Mouse (Mus musculus): ENCODE data around the gene Ost4. TPM values are rescaled to one million over a fixed set of nuclear protein-coding genes. Genes with fewer than 3 reads are reported as not detected.

The Ost4 gene
- 100 to 1,000 TPM; 119 to 134 TPM for total RNA-seq (2021)
- long read RNA-seq, experiment 1, transcript Ost4-202 (3 exons, 1,144 nt) = major isoform, 42 of 59 reads
- long read RNA-seq, experiment 1, transcript Ost4-201 (2 exons, 576 nt) = minor isoform, 17 of 59 reads
- long read RNA-seq, experiment 1, partial matches to known transcripts = 0 of 59 reads
- long read RNA-seq, experiment 1, other reads (novel, unspliced or antisense) = 0 of 59 reads
- long read RNA-seq, experiment 2, transcript Ost4-202 (3 exons, 1,144 nt) = major isoform, 54 of 77 reads
- long read RNA-seq, experiment 2, transcript Ost4-201 (2 exons, 576 nt) = minor isoform, 20 of 77 reads
- long read RNA-seq, experiment 2, partial matches to known transcripts = 3 of 77 reads
- long read RNA-seq, experiment 2, other reads (novel, unspliced or antisense) = 0 of 77 reads

- intact Hi-C loops (cut with DNase I; ENCODE audit: low total_unique reads) = no loop called here
- DNase-seq = peak; percentile 97
These were observed at the start of gene Ost4 for GRCm38 (mm10) chr5:30907413-30908059. Gene Ost4, minus strand, starts transcription at chr5:30907788.

DNA sequence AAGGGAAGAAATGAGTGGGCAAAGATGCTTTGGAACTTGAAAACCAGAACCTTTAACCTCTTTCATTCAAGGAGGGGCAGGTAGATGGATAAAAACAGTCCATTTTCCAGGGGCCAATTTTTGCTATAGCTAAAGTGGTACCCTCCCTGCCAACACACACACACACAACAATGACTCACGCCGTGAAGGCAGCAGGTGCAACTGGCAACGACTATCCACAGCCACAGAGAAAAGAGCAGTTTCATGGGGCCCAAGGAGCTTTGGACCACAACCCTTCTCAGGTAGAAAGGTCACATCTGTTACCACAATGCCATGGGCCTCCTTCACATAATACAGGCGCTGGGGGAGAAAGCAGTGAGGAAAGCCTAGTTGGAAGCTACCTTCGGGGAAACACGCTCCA is 48.2 kb upstream of the Ost4 start:
- no peak for DNase-seq

DNA sequence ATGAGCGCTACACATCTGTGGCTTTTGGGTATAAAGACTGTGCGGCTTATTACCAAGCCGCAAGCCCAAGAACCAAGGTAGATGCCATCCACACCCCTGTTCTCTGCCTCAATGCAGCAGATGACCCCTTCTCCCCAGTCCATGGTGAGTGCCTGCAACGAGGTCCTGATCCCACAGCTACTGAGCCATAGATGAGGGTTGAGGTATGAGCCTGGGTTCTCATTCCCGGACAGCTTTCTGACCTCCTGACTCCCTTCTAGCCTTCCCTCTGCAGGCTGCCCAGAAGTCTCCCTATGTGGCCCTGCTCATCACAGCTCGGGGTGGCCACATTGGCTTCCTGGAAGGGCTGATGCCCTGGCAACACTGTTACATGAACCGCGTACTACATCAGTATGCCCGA is 47.0 kb upstream of the Ost4 start:
- DNase-seq = no peak
- intact Hi-C loops (cut with DNase I; ENCODE audit: low total_unique reads) = no loop called here

More for the DNA sequence above, 48.2 kb upstream of the Ost4 start:
- intact Hi-C loops (cut with DNase I; ENCODE audit: low total_unique reads) = no loop called here

GRCm38 (mm10) chr5:30954065-30954464 is 46.5 kb upstream of the Ost4 start:
- intact Hi-C loops (cut with DNase I; ENCODE audit: low total_unique reads) = no loop called here

DNA sequence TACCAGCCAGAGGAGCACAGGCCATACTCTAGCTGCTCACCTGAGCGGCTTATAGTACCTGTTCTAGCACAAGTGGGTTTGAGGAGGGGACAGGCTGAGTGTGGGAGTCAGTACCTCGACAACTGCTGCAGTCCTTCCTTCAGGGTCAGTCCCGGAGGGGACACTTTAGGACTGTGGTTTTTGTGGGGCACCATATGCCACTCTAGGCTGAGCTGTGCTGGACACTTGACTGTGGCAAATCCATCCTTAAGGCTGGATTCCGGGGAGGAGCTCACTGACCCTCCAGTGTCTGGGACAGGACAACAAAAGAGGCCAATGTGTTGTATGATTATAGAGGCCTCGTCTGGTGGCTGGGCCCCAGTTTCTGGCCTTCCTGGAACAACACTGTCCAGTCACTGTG is 45.0 kb upstream of the Ost4 start:
- no peak for DNase-seq
- intact Hi-C loops (cut with DNase I; ENCODE audit: low total_unique reads) = no loop called here

More at GRCm38 (mm10) chr5:30954065-30954464, 46.5 kb upstream of the Ost4 start:
- no peak for DNase-seq

GRCm38 (mm10) chr5:30951706-30952105 is 44.1 kb upstream of the Ost4 start:
- intact Hi-C loops (cut with DNase I; ENCODE audit: low total_unique reads) = no loop called here
- DNase-seq = no peak

DNA sequence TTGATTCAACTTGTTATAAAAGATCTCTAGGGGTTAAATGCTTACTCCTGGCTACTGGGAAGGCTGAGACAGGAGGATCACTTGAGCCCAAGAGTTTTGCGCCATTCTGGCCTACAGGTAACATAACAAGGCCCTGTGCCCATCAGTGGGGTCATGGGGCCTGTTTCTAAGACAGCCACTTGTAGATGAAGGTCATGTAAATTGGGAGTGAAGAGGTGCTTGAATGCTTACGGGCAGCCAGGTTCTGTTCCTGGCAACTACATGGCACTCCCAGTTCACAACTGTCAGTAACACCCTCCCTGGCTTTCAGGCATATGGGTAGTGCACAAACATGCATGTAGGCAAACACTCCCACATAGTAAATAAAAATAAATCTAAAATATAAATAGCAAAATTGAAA is 43.3 kb upstream of the Ost4 start:
- DNase-seq = no peak
- intact Hi-C loops (cut with DNase I; ENCODE audit: low total_unique reads) = no loop called here

DNA sequence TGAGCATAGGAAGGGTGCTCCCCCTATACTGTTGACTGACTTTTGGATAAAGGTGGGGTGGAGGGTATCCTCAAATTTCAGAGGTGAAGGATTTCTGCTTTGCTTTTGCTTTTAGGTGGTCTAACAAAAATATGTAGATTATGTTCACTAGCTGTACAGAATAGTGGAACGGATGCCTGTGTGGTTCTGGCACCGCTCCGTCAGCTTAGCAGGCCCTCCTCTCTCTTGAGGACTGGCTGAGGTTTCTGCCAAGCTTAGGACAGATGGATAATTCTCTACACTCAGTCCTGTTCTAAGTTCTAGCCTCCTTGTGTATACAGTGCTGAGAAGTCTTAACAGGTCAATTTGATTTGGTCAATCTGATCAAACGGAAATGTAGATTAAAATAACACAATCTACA is 42.9 kb upstream of the Ost4 start:
- no peak for DNase-seq
- intact Hi-C loops (cut with DNase I; ENCODE audit: low total_unique reads) = no loop called here

DNA sequence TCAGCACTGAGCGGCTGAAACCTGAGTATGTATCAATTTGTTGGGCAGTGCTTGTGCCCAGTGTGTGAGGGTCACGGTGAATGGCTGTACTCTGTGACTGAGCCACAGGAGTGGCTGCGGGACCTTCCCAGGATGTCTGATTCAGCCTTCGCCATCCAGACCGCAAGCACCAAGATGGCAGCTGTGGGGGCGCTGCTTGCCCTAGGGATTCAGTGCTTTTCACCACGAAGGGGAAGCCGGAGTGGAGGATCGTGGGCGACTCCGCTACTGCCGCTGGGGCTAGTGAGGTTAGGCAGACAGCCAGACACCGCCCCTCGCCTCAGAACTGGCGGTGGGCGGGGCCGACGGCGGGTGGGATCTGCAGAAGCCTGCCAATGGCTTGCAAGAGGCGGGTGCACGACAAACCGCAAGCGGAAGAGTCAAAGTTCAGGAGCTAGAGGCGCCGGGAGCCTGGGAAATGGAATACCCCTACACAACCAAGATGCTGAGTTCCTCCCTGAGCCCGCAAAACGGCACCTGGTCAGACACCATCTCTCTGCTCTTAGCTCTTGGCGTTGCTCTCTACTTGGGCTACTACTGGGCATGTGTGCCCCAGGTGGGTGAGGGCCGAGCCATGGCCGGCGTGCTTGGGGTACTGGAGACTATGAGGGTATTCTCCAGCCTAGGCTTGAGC is 42.2 kb upstream of the Ost4 start:
- DNase-seq = peak; percentile 93
- intact Hi-C loops (cut with DNase I; ENCODE audit: low total_unique reads) = no loop called here

- intact Hi-C loops (cut with DNase I; ENCODE audit: low total_unique reads) = no loop called here
- no peak for DNase-seq
These were observed 41.0 kb upstream of the Ost4 start for GRCm38 (mm10) chr5:30948620-30949019.

DNA sequence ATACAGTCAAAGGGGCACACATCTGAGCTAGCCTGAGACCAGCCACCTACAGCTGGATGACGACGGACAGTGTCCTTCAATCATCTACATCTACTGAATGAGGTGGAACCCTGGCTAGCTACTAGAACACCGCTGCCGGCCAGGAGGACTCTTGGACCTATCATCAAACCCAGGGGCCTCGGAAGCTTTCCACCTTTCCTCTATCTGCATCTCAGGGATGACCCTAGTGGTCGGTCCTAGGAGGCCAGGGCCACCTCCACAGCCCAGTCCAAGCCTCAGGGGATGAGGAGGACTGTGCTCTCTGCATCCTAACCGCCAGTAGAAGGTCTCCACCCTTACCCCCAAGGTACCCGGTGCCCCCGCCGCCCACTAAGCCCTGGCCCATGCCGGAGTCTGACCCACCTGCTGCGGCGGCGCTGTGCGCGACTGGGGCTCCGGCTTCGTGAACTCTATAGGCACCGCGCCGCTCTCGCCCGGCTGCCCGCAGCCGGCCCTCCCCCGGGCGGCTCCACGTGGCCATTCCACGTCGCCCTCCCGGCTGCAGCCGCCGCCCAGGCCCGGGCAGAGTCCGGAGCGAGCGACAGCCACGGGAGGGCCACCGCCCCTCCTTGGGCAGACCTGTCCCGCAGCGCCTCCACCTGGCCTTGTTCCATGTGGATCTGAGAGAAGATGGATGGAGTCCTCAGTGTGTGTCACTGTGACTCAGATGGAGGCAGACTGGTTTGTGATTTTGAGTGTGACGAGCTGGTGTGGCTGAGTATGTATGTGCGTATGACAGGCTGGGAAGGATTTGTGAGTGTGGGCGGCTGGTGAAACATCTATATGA is 37.6 kb upstream of the Ost4 start, which contains the start of gene Cgref1:
Gene Cgref1 (minus strand): TSS at position 636 of the 826 bp plus-strand sequence.
- peak; percentile 66 for DNase-seq
- intact Hi-C loops (cut with DNase I; ENCODE audit: low total_unique reads) = no loop called here

GRCm38 (mm10) chr5:30944344-30944743 is 36.8 kb upstream of the Ost4 start:
- DNase-seq = no peak
- intact Hi-C loops (cut with DNase I; ENCODE audit: low total_unique reads) = no loop called here

- intact Hi-C loops (cut with DNase I; ENCODE audit: low total_unique reads) = no loop called here
- DNase-seq = no peak
These were observed 35.4 kb upstream of the Ost4 start for GRCm38 (mm10) chr5:30943004-30943403.

GRCm38 (mm10) chr5:30934725-30935461 is 27.3 kb upstream of the Ost4 start:
- DNase-seq = no peak
- intact Hi-C loops (cut with DNase I; ENCODE audit: low total_unique reads) = no loop called here

DNA sequence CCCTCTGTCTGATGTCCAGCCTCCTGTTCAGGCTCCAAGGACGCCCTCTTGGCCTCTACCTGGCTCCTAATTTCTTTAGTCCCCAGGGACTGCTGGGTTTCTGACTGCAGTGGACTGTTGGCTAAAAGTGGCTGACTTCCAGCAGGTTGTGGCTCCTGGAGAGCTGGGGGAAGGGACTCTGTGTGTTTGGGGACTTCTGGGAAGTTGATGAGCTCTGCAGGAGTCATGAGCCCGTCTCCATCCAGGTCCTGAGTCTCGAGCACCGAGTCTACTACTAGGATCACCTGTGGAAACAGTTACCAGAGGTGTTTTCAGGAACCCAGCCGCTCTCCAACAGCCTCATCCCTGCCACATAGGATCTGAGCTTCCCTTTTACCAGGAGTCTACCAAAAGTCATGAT is 26.1 kb upstream of the Ost4 start:
- intact Hi-C loops (cut with DNase I; ENCODE audit: low total_unique reads) = no loop called here
- no peak for DNase-seq

DNA sequence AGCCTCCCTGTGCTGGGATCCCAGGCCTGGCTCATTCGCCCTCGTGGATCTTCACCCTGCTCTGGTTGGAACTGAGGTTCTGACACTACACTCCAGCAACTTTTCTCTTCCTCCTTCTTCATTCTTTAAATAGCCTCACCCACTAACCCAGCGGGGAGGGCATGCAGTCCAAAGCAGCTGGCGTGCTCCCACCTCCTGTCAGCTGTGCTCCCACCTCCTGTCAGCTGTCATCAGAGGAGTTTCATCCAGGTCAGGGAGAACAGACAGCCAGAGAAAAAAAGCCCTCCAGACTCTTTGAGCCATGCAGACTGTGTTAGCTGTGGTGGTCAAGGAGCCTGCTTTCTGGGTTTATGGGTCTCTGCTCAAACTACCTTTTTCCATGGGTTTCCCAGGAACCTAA is 23.8 kb upstream of the Ost4 start:
- DNase-seq = peak; percentile 62
- intact Hi-C loops (cut with DNase I; ENCODE audit: low total_unique reads) = no loop called here

DNA sequence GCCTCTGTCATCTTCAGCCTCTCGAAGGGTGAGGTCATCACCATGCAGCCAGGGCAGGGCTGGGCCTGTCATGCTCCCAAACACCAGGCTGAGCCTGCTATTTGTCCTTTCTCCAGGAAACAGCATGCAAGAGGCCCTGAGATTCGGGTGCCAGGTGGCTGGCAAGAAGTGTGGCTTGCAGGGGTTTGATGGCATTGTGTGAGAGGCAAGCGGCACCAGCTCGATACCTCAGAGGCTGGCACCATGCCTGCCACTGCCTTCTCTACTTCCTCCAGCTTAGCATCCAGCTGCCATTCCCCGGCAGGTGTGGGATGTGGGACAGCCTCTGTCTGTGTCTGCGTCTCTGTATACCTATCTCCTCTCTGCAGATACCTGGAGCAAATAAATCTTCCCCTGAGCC is 23.3 kb upstream of the Ost4 start:
- intact Hi-C loops (cut with DNase I; ENCODE audit: low total_unique reads) = no loop called here
- no peak for DNase-seq

DNA sequence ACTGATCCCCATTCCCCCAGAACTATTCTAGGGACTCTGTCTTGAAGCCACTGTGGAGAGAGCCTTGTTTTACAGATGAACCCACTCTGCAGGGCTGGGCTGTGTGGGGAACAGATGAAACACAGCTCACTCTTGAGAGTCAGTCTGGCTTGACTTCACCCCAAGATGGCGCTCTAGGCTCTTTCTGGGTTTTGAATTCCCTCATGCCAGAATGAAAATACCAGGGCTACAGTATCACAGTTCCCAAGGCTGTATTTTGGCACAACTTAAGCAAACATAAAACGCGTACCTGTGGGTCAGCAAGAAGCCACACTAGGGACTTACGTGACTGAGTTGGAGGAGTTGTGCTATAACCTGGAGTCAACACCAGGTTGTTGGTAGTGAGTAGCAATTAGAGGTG is 22.5 kb upstream of the Ost4 start:
- peak; percentile 77 for DNase-seq

GRCm38 (mm10) chr5:30927945-30928529 is 20.4 kb upstream of the Ost4 start:
- no peak for DNase-seq
- intact Hi-C loops (cut with DNase I; ENCODE audit: low total_unique reads) = loop anchor here (5.0 kb wide), 1 partner anchor 74 kb away; no protein-coding TSS in a partner anchor

More for the DNA sequence above, 22.5 kb upstream of the Ost4 start:
- intact Hi-C loops (cut with DNase I; ENCODE audit: low total_unique reads) = no loop called here

All from gastrocnemius, postnatal 14 days (tissue).